Mouse (Mus musculus) neural tube, embryonic 14.5 days (tissue): Measurements from ENCODE around the gene Cdc42se2. TPM values are rescaled to one million over a fixed set of nuclear protein-coding genes. Genes with fewer than 3 reads are reported as not detected.

ENCODE experiments used
- ATAC-seq: fragments of 200-750 bp; cut with Nextera tagmentation; 2 replicates; pipeline ENCODE4 v1.8.0; 2017; ENCODE audit warnings: low read depth, mild to moderate bottlenecking, moderate TSS enrichment, moderate library complexity
- H3K27ac ChIP-seq: fragments of 300-500 bp; sonication (generic); 2 replicates; pipeline ENCODE4 v1.5.1; 2014; ENCODE audit warnings: low read depth, mild to moderate bottlenecking, control low read depth, low read length, moderate library complexity, mixed read lengths
- H3K27me3 ChIP-seq: fragments of 300-500 bp; sonication (generic); 2 replicates; pipeline ENCODE4 v1.6.1; 2014; ENCODE audit warnings: low read length; ENCODE audit not compliant: control insufficient read depth, insufficient read depth
- H3K36me3 ChIP-seq: fragments of 300-500 bp; sonication (generic); 2 replicates; pipeline ENCODE4 v1.6.1; 2014; ENCODE audit warnings: low read length, mixed read lengths; ENCODE audit not compliant: control insufficient read depth, insufficient read depth
- H3K4me1 ChIP-seq: fragments of 300-500 bp; sonication (generic); 2 replicates; pipeline ENCODE4 v1.6.1; 2014; ENCODE audit warnings: low read length; ENCODE audit not compliant: control insufficient read depth, insufficient read depth
- H3K4me2 ChIP-seq: fragments of 300-500 bp; sonication (generic); 2 replicates; pipeline ENCODE4 v1.6.1; 2014; ENCODE audit warnings: mild to moderate bottlenecking, low read depth, low read length, control low read depth
- H3K4me3 ChIP-seq: fragments of 300-500 bp; sonication (generic); 2 replicates; pipeline ENCODE4 v1.5.1; 2014; ENCODE audit warnings: low read depth, low read length, control low read depth, mixed read lengths
- H3K9ac ChIP-seq: fragments of 300-500 bp; sonication (generic); replicated peaks from 2 replicates; pipeline ENCODE4 v1.6.1; 2014; ENCODE audit warnings: low read depth, mild to moderate bottlenecking, control low read depth, low read length, mixed read lengths
- H3K9me3 ChIP-seq: fragments of 300-500 bp; sonication (generic); 2 replicates; pipeline ENCODE4 v1.6.1; 2016; ENCODE audit warnings: low read length; ENCODE audit not compliant: control insufficient read depth
- WGBS: fragments of 180-500 bp; shearing (Covaris S2); extraction: QIAGEN DNeasy Blood & Tissue Kit; methylation state at CpG from one replicate; pipeline ENCODE4 v1.1.7; 2014; 5-methylcytosine and 5-hydroxymethylcytosine counted together
- polyA plus RNA-seq: library from polyadenylated mRNA; unstranded; fragments of >200 nt; fragmentation: Nextera tagmentation; extraction: Ambion mirVana; gene quantifications from 2 replicates; pipeline ENCODE4 v1.2.1, GENCODE M21; 2014

Gene Cdc42se2
- polyA plus RNA-seq, 1 experiment from 2014 or later, result 152 TPM

DNA sequence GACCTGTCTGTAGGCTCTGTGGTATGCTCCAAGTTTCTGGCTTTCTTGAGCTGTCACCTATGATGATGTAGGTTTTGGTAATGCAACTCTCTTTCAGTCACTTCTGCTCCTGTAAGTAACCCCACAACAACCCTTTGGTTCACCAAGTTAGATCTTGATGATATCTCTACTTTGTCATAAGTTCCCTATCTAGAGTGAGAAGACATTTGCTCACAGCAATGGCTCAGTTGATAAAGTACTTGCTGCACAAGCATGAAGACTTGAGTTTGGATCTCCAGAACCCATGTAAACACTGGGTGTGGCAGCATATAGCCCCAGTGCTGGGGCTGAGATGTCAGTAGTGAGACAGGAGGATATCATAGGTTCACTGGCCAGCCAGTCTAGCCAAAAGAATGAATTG is 28.2 kb upstream of the Cdc42se2 start:
- no peak for ATAC-seq
- H3K27ac ChIP-seq, result no peak overlapping the region
- no peaks in the 10 kb centered on the region for H3K9me3 ChIP-seq

GRCm38 (mm10) chr11:54812812-54813516 is 25.5 kb upstream of the Cdc42se2 start:
- Histone ChIP-seq H3K4me2 (no peak overlapping the region), H3K4me1 (no peaks in the 10 kb centered on the region), H3K9me3 (no peaks in the 10 kb centered on the region), H3K27me3 (no peaks in the 10 kb centered on the region), H3K27ac (peak overlapping the region; percentile 4; the same call in 1 of the 2 replicates), H3K4me3 (no peak overlapping the region), H3K36me3 (no peaks in the 10 kb centered on the region), H3K9ac (no peak overlapping the region)
- 20% methylated on average over 8 of the region's 8 CpGs for WGBS
- ATAC-seq, result peak; percentile 73; the same call in 1 of the 2 replicates

More for the DNA sequence above, 28.2 kb upstream of the Cdc42se2 start:
- H3K9ac ChIP-seq, result no peak overlapping the region
- no peaks in the 10 kb centered on the region for H3K27me3 ChIP-seq
- H3K4me3 ChIP-seq, result no peak overlapping the region
- H3K4me1 ChIP-seq, result no peaks in the 10 kb centered on the region
- H3K4me2 ChIP-seq, result no peak overlapping the region
- H3K36me3 ChIP-seq, result no peaks in the 10 kb centered on the region

DNA sequence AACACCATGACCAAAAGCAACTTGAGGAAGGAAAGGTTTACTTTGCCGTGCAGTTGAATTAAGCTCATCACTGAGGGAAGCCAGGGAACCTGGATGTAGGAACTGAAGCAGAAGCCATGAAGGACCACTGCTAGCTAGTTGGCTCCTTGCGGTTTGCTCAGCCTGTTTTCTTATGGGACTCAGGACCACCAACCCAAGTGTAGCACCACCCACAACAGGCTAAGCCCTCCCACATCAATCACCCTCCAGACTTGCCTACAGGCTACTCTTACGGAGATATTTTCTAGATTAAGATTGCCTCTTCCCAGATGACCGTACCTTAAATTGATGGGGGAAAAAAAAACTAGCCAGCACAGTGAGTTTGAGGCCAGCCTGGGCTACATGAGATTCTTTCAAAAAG is 24.8 kb upstream of the Cdc42se2 start:
- no peak for ATAC-seq
- no peaks in the 10 kb centered on the region for H3K9me3 ChIP-seq
- no peak overlapping the region for H3K4me3 ChIP-seq
- H3K4me2 ChIP-seq, result no peak overlapping the region
- WGBS, result 26% methylated on average over 4 of the region's 4 CpGs
- no peaks in the 10 kb centered on the region for H3K36me3 ChIP-seq
- H3K27me3 ChIP-seq, result no peaks in the 10 kb centered on the region
- no peaks in the 10 kb centered on the region for H3K4me1 ChIP-seq
- peak overlapping the region; percentile 60 for H3K27ac ChIP-seq
- H3K9ac ChIP-seq, result no peak overlapping the region

DNA sequence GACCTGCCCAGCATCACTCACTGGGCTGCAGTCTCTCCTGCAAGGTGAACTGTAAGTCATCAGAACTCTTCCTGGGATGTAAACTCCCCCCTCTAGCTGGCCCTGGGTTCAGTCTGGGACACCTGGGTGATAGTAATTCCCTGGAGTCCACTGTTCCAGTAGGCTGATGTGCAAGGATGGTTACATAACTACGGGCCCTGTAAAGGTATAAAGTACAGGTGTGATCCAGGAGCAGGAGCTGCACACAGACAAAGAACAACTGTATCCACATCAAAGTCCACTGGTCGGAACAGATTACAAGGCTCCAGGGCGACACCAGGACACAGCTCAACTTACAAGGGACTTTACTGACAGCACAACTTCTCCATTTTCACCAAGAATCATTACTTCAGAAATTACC is 23.6 kb upstream of the Cdc42se2 start:
- H3K27ac ChIP-seq, result no peak overlapping the region
- no peak overlapping the region for H3K9ac ChIP-seq
- no peaks in the 10 kb centered on the region for H3K4me1 ChIP-seq
- H3K4me3 ChIP-seq, result no peak overlapping the region
- no peaks in the 10 kb centered on the region for H3K36me3 ChIP-seq
- no peak overlapping the region for H3K4me2 ChIP-seq
- 86% methylated on average over 3 of the region's 3 CpGs for WGBS
- no peaks in the 10 kb centered on the region for H3K27me3 ChIP-seq
- ATAC-seq, result no peak
- no peaks in the 10 kb centered on the region for H3K9me3 ChIP-seq

- H3K4me3 ChIP-seq, result no peak overlapping the region
- no peak overlapping the region for H3K4me2 ChIP-seq
- no peak overlapping the region for H3K9ac ChIP-seq
- 93% methylated on average over 5 of the region's 5 CpGs for WGBS
- no peak overlapping the region for H3K27ac ChIP-seq
- no peaks in the 10 kb centered on the region for H3K9me3 ChIP-seq
- H3K27me3 ChIP-seq, result no peaks in the 10 kb centered on the region
- no peaks in the 10 kb centered on the region for H3K4me1 ChIP-seq
- H3K36me3 ChIP-seq, result no peaks in the 10 kb centered on the region
- no peak for ATAC-seq
Observed at GRCm38 (mm10) chr11:54809582-54809981, 22.1 kb upstream of the Cdc42se2 start.

DNA sequence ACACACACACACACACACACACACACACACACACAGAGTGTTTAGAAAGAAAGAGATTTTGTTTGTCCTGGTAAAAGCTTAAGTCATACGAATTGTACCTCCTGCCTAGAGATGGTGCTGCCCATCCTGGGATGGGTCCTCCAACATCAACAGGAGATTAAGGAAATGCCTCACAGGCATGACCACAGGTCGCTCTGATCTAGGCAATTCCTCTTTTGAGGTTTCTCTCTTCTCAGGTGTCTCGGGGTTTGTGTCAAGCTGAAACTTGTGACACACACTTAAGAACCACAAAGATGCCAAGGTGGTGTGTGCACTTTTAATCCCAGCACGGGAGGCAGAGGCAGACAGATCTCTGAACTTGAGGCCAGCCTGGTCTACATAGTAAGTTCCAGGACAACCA is 20.7 kb upstream of the Cdc42se2 start:
- Histone ChIP-seq H3K36me3 (no peaks in the 10 kb centered on the region), H3K4me1 (no peaks in the 10 kb centered on the region), H3K4me2 (no peak overlapping the region), H3K9ac (no peak overlapping the region), H3K27ac (no peak overlapping the region), H3K4me3 (no peak overlapping the region), H3K27me3 (no peaks in the 10 kb centered on the region), H3K9me3 (no peaks in the 10 kb centered on the region)
- no peak for ATAC-seq
- 89% methylated on average over 4 of the region's 4 CpGs for WGBS

- no peaks in the 10 kb centered on the region for H3K36me3 ChIP-seq
- no peaks in the 10 kb centered on the region for H3K27me3 ChIP-seq
- H3K4me1 ChIP-seq, result no peaks in the 10 kb centered on the region
- H3K27ac ChIP-seq, result no peak overlapping the region
- ATAC-seq, result no peak
- no peak overlapping the region for H3K4me3 ChIP-seq
- no peak overlapping the region for H3K4me2 ChIP-seq
- no peak overlapping the region for H3K9ac ChIP-seq
- H3K9me3 ChIP-seq, result no peaks in the 10 kb centered on the region
- 83% methylated on average over 9 of the region's 9 CpGs for WGBS
Observed at GRCm38 (mm10) chr11:54807669-54808068, 20.2 kb upstream of the Cdc42se2 start.

DNA sequence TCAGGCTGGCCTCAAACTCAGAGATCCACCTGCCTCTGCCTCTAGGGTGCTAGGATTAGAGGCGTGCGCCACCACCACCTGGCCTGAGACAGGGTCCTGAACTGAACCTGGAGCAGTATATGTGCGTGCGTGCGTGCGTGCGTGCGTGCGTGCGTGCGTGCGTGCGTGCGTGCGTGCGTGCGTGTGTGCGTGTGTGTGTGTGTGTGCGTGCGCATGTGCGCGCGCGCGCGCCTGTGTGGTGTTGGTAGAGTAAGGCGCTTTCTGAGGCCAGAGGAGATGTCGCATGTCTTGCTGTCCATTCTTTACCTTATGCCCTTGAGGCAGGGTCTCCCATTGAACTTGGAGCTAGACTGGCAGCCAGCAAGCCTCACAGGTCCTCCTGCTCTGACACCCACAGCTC is 19.4 kb upstream of the Cdc42se2 start:
- Histone ChIP-seq H3K27ac (no peak overlapping the region), H3K4me1 (no peaks in the 10 kb centered on the region), H3K9me3 (no peaks in the 10 kb centered on the region), H3K4me3 (no peak overlapping the region), H3K4me2 (no peak overlapping the region), H3K9ac (no peak overlapping the region), H3K27me3 (no peaks in the 10 kb centered on the region), H3K36me3 (no peaks in the 10 kb centered on the region)
- 93% methylated on average over 28 of the region's 28 CpGs for WGBS
- ATAC-seq, result no peak

- WGBS, result 86% methylated on average over 4 of the region's 4 CpGs
- ATAC-seq, result no peak
Observed at GRCm38 (mm10) chr11:54805196-54805595, 17.7 kb upstream of the Cdc42se2 start.

More at GRCm38 (mm10) chr11:54805196-54805595, 17.7 kb upstream of the Cdc42se2 start:
- Histone ChIP-seq H3K27me3 (no peaks in the 10 kb centered on the region), H3K27ac (no peak overlapping the region), H3K36me3 (no peaks in the 10 kb centered on the region), H3K9ac (no peak overlapping the region), H3K4me1 (no peaks in the 10 kb centered on the region), H3K9me3 (no peaks in the 10 kb centered on the region), H3K4me2 (no peak overlapping the region), H3K4me3 (no peak overlapping the region)
